Mouse (Mus musculus): ENCODE results near the gene Eipr1.

DNA sequence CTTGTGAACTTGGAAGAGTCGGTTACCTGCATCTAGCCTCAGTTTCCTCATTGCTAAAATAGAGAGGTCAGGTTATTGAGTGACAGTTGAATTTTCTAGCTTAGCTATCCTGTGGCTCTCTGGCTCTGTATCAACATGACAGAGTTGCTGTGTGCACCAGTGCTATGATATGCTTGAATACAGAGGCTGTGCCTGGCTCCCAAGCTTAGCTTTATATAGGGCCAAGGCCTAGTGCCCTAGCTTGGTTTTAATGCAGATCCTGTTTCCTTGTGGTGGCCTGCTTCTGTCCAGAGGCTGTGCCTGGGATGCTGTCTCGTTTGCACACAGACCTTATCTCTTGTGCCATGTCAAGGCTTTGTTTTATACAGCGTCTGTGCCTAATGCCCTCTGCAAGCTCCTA, 66.3 kb downstream of the Eipr1 start:
- no peak for TF ChIP-seq CTCF (conservative IDR thresholded peaks at IDR 0.05 in 1 of 2, IDR thresholded peaks at IDR 0.05 in 1 of 2; ENCODE audit: low read depth in 2 of 2, low read length in 2 of 2)
- TF ChIP-seq TBP (conservative IDR thresholded peaks at IDR 0.05; ENCODE audit: low read depth, low read length) = no peak
- TF ChIP-seq EP300 (IDR thresholded peaks at IDR 0.05; ENCODE audit: low read length) = no peak
- TF ChIP-seq USF1 (IDR thresholded peaks at IDR 0.05; ENCODE audit: low read depth, low read length) = no peak

Measured in CH12.LX (cell line).